Mouse (Mus musculus) kidney, embryonic 16.5 days (tissue): ENCODE data around the gene Wdr59. TPM values are rescaled to one million over a fixed set of nuclear protein-coding genes. Genes with fewer than 3 reads are reported as not detected.
A peak's percentile ranks its signal among the peaks of the same experiment; 100 is the strongest.

Source experiments
- ATAC-seq: fragments of 200-750 bp; cut with Nextera tagmentation; 2 replicates; pipeline ENCODE4 v1.8.0; 2017; ENCODE audit warnings: moderate TSS enrichment; ENCODE audit not compliant: low FRiP score, low TSS enrichment
- H3K27ac ChIP-seq: fragments of 300-500 bp; sonication (generic); 2 replicates; pipeline ENCODE4 v1.5.1; 2014; ENCODE audit warnings: low read length
- H3K27me3 ChIP-seq: fragments of 300-500 bp; sonication (generic); 2 replicates; pipeline ENCODE4 v1.6.1; 2014; ENCODE audit warnings: low read length, control low read depth, mixed read lengths; ENCODE audit not compliant: insufficient read depth
- H3K36me3 ChIP-seq: fragments of 300-500 bp; sonication (generic); 2 replicates; pipeline ENCODE4 v1.6.1; 2014; ENCODE audit warnings: low read length, control low read depth, mixed read lengths; ENCODE audit not compliant: insufficient read depth
- H3K4me1 ChIP-seq: fragments of 300-500 bp; sonication (generic); 2 replicates; pipeline ENCODE4 v1.6.1; 2014; ENCODE audit warnings: low read length, control low read depth, mixed read lengths; ENCODE audit not compliant: insufficient read depth
- H3K4me2 ChIP-seq: fragments of 300-500 bp; sonication (generic); replicated peaks from 2 replicates; pipeline ENCODE4 v1.6.1; 2014; ENCODE audit warnings: low read depth, low read length
- H3K4me3 ChIP-seq: fragments of 300-500 bp; sonication (generic); 2 replicates; pipeline ENCODE4 v1.5.1; 2014; ENCODE audit warnings: mild to moderate bottlenecking, low read length
- H3K9ac ChIP-seq: fragments of 300-500 bp; sonication (generic); replicated peaks from 2 replicates; pipeline ENCODE4 v1.6.1; 2014; ENCODE audit warnings: low read length
- H3K9me3 ChIP-seq: fragments of 300-500 bp; sonication (generic); 2 replicates; pipeline ENCODE4 v1.6.1; 2016; ENCODE audit warnings: low read length, control low read depth
- WGBS: fragments of 180-500 bp; shearing (Covaris S2); extraction: QIAGEN DNeasy Blood & Tissue Kit; methylation state at CpG from one replicate; pipeline ENCODE4 v1.1.7; 2014; 5-methylcytosine and 5-hydroxymethylcytosine counted together
- polyA plus RNA-seq: library from polyadenylated mRNA; unstranded; fragments of >200 nt; fragmentation: Nextera tagmentation; extraction: Ambion mirVana; gene quantifications from 2 replicates; pipeline ENCODE4 v1.2.1, GENCODE M21; 2015

Wdr59 gene
- polyA plus RNA-seq, 1 experiment from 2014 or later: 7.8 TPM

DNA sequence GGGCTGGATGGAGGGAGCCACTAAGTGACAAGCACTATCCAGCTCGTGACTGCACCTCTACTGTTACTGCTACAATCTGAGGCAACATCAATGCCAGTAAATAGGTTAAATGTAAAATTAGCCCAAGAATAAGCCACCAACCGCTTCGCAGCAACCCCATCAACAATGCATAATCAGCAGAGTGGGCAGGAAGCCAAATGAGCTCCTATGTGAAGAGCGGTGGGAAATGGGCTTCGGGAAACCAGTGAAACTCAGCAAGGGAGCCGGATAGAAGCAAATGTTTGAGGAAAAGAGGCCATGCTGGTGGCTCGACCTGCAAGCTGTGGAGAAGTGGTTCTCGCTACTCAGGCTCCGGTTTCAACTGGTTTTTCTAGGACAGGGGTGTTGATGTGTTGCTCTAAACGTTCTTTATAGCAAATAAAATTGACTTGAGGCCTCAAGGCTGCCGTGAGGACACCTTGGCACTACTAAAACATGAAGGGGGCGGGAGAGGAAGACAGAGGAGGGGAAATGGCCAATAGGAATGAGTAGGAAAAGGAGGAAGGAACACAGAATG lies 50.3 kb downstream of the Wdr59 start:
- 78% methylated on average over 12 of the region's 12 CpGs for WGBS
- Histone ChIP-seq H3K4me2 (no peak overlapping the region), H3K27ac (no peak overlapping the region), H3K36me3 (0 out of 2 replicates have a peak, but pooled peaks cover 4% of the 10 kb centered on the region), H3K4me1 (0 out of 2 replicates have a peak, but pooled peaks cover 3% of the 10 kb centered on the region), H3K4me3 (no peak overlapping the region), H3K9me3 (no peaks in the 10 kb centered on the region), H3K9ac (no peak overlapping the region), H3K27me3 (no peaks in the 10 kb centered on the region)
- ATAC-seq: no peak

DNA sequence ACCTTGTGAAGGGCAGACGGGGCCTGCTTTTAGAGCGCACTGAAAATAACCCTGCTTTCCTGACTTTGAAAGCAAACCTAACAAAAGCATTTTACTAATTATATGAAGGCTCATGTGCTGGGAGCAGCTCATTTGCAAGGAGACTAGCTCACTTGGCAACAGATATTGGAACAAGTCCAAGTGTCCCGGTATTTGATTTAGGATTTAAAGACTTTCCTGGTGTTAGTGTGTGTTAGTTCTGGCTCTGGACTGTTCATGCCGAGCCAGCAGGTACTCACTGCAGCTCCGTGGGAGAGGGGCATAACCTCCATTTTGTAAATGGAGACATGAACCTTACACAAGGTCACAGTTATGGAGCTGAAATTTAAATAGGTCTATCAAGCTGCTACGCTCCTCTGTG lies 52.9 kb downstream of the Wdr59 start:
- no peak overlapping the region for H3K4me2 ChIP-seq
- ATAC-seq: no peak
- H3K27ac ChIP-seq: no peak overlapping the region
- no peak overlapping the region for H3K9ac ChIP-seq
- H3K9me3 ChIP-seq: no peaks in the 10 kb centered on the region
- H3K36me3 ChIP-seq: 0 out of 2 replicates have a peak, but pooled peaks cover 4% of the 10 kb centered on the region
- 0 out of 2 replicates have a peak, but pooled peaks cover 3% of the 10 kb centered on the region for H3K4me1 ChIP-seq
- H3K27me3 ChIP-seq: no peaks in the 10 kb centered on the region
- 48% methylated on average over 6 of the region's 6 CpGs for whole genome bisulfite sequencing
- no peak overlapping the region for H3K4me3 ChIP-seq

DNA sequence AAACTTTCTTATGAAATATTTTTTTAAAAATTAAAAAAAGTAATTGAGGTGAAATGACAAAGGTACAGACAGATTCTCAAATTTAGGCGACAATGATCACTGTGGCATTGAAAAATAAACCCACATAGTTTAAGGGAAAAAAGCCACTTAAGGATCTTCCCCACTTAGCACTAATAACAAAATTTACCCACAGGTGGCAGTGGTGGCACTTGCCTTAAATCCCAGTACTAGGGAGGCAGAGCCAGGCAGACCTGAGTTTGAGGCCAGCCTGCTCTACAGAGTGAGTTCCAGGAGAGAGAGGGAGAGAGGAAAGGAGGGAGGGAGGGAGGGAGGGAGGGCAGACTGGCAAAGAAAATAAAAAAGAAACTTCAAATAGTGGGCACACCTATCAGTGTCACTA lies 56.6 kb downstream of the Wdr59 start:
- no peak overlapping the region for H3K9ac ChIP-seq
- H3K27ac ChIP-seq: no peak overlapping the region
- no peaks in the 10 kb centered on the region for H3K4me1 ChIP-seq
- no peaks in the 10 kb centered on the region for H3K27me3 ChIP-seq
- H3K36me3 ChIP-seq: peaks cover 5% of the 10 kb centered on the region; the same call in 1 of the 2 replicates
- H3K9me3 ChIP-seq: no peaks in the 10 kb centered on the region
- no peak overlapping the region for H3K4me3 ChIP-seq
- 90% methylated on average over 1 of the region's 1 CpGs for WGBS
- H3K4me2 ChIP-seq: no peak overlapping the region
- ATAC-seq: no peak

DNA sequence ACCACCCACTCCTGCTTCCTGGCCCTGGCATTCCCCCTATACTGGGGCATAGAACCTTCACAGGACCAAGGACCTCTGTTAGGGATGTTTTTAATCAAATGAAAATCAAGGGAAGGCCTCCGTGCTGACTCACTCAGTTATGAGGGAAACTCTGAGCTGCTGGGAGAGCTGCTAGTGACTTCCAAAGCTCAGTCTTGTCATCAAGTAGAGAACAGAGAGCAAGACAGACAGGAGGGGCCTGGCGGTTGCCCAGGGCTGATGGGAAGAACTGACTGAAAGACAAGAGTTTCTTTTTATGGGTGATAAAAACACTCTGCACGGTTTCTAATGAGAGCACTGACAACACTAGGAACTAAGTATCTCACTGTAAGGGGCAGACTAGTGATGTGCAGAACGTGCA lies 57.4 kb downstream of the Wdr59 start:
- H3K9ac ChIP-seq: no peak overlapping the region
- no peak for ATAC-seq
- H3K4me1 ChIP-seq: no peaks in the 10 kb centered on the region
- no peaks in the 10 kb centered on the region for H3K27me3 ChIP-seq
- H3K27ac ChIP-seq: no peak overlapping the region
- H3K4me3 ChIP-seq: no peak overlapping the region
- peaks cover 5% of the 10 kb centered on the region; the same call in 1 of the 2 replicates for H3K36me3 ChIP-seq
- H3K9me3 ChIP-seq: no peaks in the 10 kb centered on the region
- 83% methylated on average over 4 of the region's 4 CpGs for WGBS
- no peak overlapping the region for H3K4me2 ChIP-seq

DNA sequence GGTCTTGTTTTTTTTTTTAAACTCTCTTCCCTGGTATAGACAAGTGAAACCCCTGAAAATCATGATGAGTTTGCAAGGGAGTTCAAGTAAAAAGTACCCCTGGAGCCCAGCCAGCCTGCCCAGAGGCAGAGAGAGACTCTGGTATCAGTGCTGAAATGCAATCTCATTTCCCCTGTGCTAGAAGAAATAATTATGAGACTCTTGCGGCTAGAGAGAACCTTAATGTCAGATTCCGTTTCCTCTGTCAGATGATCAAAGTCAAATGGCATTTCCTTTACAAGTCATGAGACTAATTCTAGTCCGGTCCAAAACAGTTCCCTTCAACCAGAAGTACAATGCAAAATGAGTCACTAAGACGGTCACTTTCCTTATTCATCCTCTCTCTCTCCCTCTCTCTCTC lies 72.2 kb downstream of the Wdr59 start:
- WGBS: 18% methylated on average over 4 of the region's 4 CpGs

DNA sequence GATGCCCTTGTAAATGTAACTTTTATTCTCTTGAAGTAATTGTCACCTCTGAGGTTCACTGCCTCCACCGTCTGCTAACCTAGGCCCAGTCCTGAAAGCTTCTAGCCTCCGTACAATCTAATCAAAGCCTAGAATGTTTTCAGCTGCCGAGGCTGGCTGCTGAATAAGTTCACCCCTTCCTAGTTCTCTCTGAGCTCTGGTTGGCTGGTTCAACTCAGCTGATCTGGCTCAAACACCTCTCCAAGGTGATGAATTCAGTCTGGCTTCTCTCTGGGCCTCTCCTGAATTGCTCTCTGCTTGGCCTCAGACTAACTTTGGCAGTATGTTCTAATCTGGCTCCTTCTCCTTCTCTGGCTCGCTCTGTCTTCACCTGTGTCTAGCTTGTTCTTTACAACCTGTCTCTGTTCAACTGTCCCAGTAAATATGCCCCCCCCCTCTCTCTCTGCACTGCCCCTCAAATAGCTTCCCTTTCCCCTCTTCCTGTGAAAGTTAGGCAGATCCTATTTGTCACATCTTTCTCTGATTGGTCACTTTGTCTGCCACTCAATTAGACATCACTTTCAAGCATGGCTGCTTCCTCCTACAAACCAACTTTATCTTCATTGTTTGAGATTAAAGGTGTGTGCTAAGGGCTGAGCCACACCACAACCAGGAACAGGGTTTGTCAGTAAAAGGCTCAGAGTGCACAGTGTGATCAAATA lies 75.8 kb downstream of the Wdr59 start:
- Histone ChIP-seq H3K27me3 (no peaks in the 10 kb centered on the region), H3K4me3 (no peak overlapping the region), H3K9ac (no peak overlapping the region), H3K4me2 (no peak overlapping the region), H3K4me1 (no peaks in the 10 kb centered on the region), H3K9me3 (no peaks in the 10 kb centered on the region), H3K36me3 (no peaks in the 10 kb centered on the region), H3K27ac (no peak overlapping the region)
- no peak for ATAC-seq
- WGBS: 58% methylated on average over 4 of the region's 4 CpGs

More for the DNA sequence above, 72.2 kb downstream of the Wdr59 start:
- Histone ChIP-seq H3K4me3 (no peak overlapping the region), H3K9me3 (no peaks in the 10 kb centered on the region), H3K9ac (no peak overlapping the region), H3K36me3 (no peaks in the 10 kb centered on the region), H3K27me3 (no peaks in the 10 kb centered on the region), H3K4me2 (no peak overlapping the region), H3K27ac (no peak overlapping the region), H3K4me1 (no peaks in the 10 kb centered on the region)
- ATAC-seq: no peak

DNA sequence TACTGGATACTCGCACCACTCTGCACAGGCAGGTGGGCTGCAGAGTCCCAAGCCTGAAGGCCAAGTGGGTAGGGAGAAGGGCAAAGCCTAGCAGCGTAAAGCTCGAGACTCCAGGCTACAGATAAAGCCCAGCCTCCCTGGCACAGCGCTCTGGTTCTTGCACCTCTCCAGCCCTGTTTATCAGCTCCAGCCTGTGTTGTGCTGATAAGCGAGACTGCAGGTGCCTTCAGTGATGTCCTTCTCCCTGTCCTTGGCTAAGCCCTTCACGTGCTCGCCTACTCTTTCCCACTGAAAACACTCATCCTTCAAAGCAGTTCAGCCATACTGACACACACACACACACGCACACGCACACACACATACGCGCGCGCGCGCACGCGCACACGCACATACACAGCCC lies 76.3 kb downstream of the Wdr59 start:
- H3K9me3 ChIP-seq: no peaks in the 10 kb centered on the region
- no peak overlapping the region for H3K4me3 ChIP-seq
- H3K9ac ChIP-seq: no peak overlapping the region
- no peaks in the 10 kb centered on the region for H3K27me3 ChIP-seq
- WGBS: 92% methylated on average over 18 of the region's 18 CpGs
- no peak overlapping the region for H3K4me2 ChIP-seq
- H3K4me1 ChIP-seq: no peaks in the 10 kb centered on the region
- H3K27ac ChIP-seq: no peak overlapping the region
- no peaks in the 10 kb centered on the region for H3K36me3 ChIP-seq
- no peak for ATAC-seq

DNA sequence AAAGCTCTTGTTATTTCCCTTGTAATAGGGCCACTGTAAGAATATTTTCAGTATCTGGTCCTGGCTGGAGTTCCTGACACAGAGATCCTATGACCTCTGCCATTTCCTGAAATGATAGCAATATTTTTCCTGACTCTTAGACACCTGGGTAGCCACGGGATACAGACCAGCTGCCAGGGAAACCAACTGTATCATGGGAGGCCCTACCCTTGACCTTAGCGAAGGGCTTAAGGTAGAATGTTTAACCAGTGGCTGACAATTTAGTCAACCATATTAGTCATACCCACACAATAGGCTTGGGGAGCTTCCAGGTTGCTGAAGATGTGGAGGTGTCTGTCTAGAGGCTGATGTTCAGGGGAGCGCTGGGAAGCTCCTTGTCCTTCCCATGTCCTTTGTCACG lies 77.6 kb downstream of the Wdr59 start:
- no peaks in the 10 kb centered on the region for H3K4me1 ChIP-seq
- H3K9me3 ChIP-seq: no peaks in the 10 kb centered on the region
- H3K4me3 ChIP-seq: no peak overlapping the region
- no peaks in the 10 kb centered on the region for H3K36me3 ChIP-seq
- no peaks in the 10 kb centered on the region for H3K27me3 ChIP-seq
- H3K4me2 ChIP-seq: no peak overlapping the region
- 60% methylated on average over 4 of the region's 4 CpGs for WGBS
- ATAC-seq: no peak
- no peak overlapping the region for H3K9ac ChIP-seq
- no peak overlapping the region for H3K27ac ChIP-seq

DNA sequence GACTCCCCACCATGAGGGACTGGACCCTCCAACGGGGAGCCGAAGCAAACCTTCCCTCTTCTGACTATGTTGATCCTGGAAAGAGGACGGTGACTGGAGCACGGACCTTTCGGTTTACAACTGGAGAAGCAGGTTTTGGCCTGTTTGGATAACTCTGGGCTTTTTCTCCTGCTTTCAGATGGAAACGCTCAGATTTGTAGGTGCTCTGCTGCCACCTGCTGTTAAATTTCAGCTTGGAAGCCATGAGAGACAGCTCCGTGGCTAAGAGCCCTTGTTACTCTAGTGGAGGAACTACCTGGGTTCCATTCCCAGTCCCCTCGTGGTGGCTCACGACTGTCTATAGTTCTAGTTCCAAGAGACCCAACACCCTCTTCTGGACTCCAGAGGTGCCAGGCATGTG lies 82.7 kb downstream of the Wdr59 start:
- Histone ChIP-seq H3K27me3 (no peaks in the 10 kb centered on the region), H3K4me3 (no peak overlapping the region), H3K4me2 (no peak overlapping the region), H3K9me3 (no peaks in the 10 kb centered on the region), H3K27ac (no peak overlapping the region), H3K9ac (no peak overlapping the region), H3K36me3 (no peaks in the 10 kb centered on the region), H3K4me1 (no peaks in the 10 kb centered on the region)
- WGBS: 9% methylated on average over 9 of the region's 9 CpGs
- peak; percentile 35; the same call in 1 of the 2 replicates for ATAC-seq

DNA sequence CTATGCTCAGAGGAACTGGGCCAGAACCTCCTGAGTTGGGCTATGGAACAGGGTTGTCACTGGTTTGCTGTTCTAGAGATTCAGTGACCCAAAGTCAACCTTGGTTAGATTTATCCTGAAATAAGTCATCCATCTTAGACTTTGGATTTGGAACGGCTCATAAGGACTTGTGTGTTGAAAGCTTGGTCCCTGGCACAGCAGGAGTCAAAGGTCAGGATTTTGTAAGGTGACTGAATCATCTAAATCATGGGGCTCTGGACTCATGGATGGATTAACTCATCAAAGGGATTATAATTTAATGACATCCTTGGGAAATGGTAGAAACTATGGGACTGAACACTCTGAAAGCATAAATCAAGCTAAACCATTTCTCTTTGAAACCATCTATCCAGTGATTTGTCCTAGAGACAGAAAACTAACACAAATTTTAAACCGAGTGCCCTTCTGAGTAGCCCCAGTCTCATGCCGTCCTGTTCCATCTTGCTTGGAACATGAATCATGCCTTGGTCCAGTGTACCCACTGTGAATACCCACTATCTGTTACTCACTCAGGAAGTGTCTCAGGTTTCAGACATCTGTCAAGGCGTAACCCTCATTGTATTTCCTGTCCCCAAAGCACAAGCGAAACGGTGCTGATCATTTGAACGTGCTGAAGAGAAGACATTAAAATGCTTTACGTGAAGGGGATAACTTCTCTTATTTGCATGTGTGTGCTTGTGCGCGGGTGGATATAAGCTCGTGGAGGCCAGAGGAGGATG lies 86.6 kb downstream of the Wdr59 start:
- Histone ChIP-seq H3K4me1 (no peaks in the 10 kb centered on the region), H3K36me3 (no peaks in the 10 kb centered on the region), H3K4me3 (no peak overlapping the region), H3K4me2 (no peak overlapping the region), H3K9ac (no peak overlapping the region), H3K27ac (no peak overlapping the region), H3K9me3 (no peaks in the 10 kb centered on the region), H3K27me3 (no peaks in the 10 kb centered on the region)
- no peak for ATAC-seq
- 19% methylated on average over 11 of the region's 11 CpGs for WGBS
